Mouse (Mus musculus): ENCODE measurements around the gene Epm2a. TPM values are rescaled to one million over a fixed set of nuclear protein-coding genes. Genes with fewer than 3 reads are reported as not detected.
A peak's percentile ranks its signal among the peaks of the same experiment; 100 is the strongest.

The Epm2a gene
- polyA plus RNA-seq, 1 experiment from 2014 or later, result 0.52 TPM

DNA sequence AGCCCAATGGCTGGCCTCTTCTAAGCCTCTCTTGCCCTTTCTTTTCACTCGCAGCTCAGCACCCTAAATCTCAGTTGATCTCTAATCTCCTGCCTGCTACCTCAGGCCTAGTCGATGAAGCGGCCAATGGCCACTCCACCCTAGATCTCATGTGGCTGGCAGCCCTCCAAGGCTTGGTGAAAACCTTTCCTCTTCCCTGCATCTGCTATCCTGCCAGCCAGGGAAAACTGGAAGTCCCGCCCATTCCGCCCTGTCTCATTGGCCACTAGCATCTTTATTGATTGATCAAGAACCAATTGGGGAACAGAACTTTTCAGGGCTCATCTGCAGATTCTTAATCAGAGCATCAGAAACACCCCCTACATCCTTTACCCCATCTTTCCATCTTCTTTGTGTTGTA is 67.7 kb downstream of the Epm2a start:
- no peaks in the 10 kb centered on the region for H3K9me3 ChIP-seq (ENCODE audit: control insufficient read depth, low read length)
- no peaks in the 10 kb centered on the region for H3K27me3 ChIP-seq (replicated peaks; ENCODE audit: control insufficient read depth, insufficient read depth, low read length)
- no peaks in the 10 kb centered on the region for H3K36me3 ChIP-seq (ENCODE audit: control insufficient read depth, insufficient read depth)
- H3K9ac ChIP-seq (replicated peaks; ENCODE audit: low read depth, low read length), result no peak overlapping the region
- no peak overlapping the region for H3K4me3 ChIP-seq (replicated peaks; ENCODE audit: low read length)
- no peak overlapping the region for H3K27ac ChIP-seq (ENCODE audit: low read length)
- no peaks in the 10 kb centered on the region for H3K4me1 ChIP-seq (replicated peaks; ENCODE audit: control insufficient read depth, insufficient read depth, low read length)
- H3K4me2 ChIP-seq (ENCODE audit: low read length), result no peak overlapping the region
- WGBS, result 85% methylated on average over 5 of the region's 5 CpGs
- ATAC-seq, result no peak

DNA sequence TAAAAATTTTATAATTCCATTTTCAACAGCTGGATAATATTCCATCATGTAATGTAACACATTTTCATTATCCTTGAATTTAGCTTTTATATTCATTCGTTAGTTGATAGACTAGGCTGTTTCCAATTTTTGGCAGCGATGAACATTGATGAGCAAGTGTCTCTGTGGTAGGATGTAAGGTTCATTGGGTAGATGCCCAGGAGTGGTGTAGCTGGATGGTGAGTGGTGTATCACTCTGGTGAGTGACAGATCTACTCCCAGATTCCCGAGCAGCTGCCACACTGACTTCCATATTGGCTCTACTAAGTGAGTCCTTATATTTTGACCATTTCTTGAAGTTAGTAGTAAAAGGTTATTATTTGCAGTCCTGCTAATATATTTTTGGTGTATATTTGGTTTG is 76.9 kb downstream of the Epm2a start:
- no peaks in the 10 kb centered on the region for H3K27me3 ChIP-seq (replicated peaks; ENCODE audit: control insufficient read depth, insufficient read depth, low read length)
- no peak overlapping the region for H3K4me2 ChIP-seq (ENCODE audit: low read length)
- no peak overlapping the region for H3K4me3 ChIP-seq (replicated peaks; ENCODE audit: low read length)
- no peaks in the 10 kb centered on the region for H3K4me1 ChIP-seq (replicated peaks; ENCODE audit: control insufficient read depth, insufficient read depth, low read length)
- H3K9me3 ChIP-seq (ENCODE audit: control insufficient read depth, low read length), result no peaks in the 10 kb centered on the region
- 96% methylated on average over 3 of the region's 3 CpGs for WGBS
- H3K9ac ChIP-seq (replicated peaks; ENCODE audit: low read depth, low read length), result no peak overlapping the region
- H3K36me3 ChIP-seq (ENCODE audit: control insufficient read depth, insufficient read depth), result no peaks in the 10 kb centered on the region
- H3K27ac ChIP-seq (ENCODE audit: low read length), result no peak overlapping the region
- ATAC-seq, result no peak

DNA sequence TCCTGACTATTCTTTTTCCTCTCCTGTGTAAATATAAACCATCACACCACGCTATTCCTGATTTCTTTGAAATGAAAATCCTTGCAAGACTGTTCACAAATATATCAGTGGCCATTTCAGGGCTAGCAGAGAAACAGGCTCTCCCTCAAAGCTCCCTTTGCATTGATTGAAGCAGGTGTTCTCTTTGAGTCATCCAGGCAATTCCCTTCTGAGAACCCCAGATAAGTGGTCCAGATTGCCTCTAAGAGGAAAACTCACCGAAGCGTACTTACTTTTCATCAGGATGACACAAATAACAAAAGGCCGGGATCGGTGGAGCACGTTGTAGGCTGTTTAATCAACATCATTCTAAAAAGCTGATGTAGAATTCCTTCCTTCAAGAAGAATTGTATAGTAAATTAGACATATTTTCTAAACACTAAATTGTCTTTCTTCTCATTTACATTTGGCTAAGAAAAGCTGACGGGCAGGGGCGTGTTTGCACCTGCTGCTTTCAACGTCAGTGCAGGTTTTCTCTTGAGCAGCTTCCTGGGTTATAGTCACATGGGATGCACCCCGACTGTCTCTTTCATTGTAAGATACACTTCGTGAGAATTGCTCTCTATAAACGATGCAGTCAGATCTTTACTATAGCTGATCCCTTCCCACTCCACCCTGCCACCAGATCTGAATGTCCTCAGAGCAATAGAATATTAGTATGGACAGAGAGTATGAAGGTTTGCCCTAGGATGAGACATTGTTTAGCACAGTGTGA is 86.0 kb downstream of the Epm2a start:
- Histone ChIP-seq H3K4me3 (replicated peaks; ENCODE audit: low read length) (no peak overlapping the region), H3K4me2 (ENCODE audit: low read length) (no peak overlapping the region), H3K36me3 (ENCODE audit: control insufficient read depth, insufficient read depth) (no peaks in the 10 kb centered on the region), H3K9me3 (ENCODE audit: control insufficient read depth, low read length) (no peaks in the 10 kb centered on the region), H3K27ac (ENCODE audit: low read length) (no peak overlapping the region), H3K27me3 (replicated peaks; ENCODE audit: control insufficient read depth, insufficient read depth, low read length) (no peaks in the 10 kb centered on the region), H3K9ac (replicated peaks; ENCODE audit: low read depth, low read length) (no peak overlapping the region), H3K4me1 (replicated peaks; ENCODE audit: control insufficient read depth, insufficient read depth, low read length) (0 out of 2 replicates have a peak, but pooled peaks cover 2% of the 10 kb centered on the region)
- 43% methylated on average over 12 of the region's 12 CpGs for WGBS
- peak; percentile 61; the same call in 1 of the 2 replicates for ATAC-seq

DNA sequence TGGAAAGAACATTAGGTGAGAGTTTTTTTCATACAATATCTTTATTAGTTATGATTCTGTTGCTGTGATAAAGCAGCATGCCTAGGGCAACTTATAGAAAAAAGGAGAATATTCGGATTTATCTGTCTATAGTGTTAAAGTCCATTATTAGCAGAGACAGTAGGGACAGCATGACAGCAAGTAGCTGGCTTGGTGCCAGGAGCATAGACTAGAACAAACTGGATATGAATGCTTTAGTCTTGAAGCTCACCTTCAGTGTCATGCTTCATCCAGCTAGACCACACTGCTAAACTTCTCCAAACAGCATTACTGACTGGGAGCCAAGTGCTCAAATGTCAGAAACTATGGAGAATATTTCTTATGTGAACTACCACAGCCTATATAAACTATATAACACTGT is 93.8 kb downstream of the Epm2a start:
- H3K4me3 ChIP-seq (replicated peaks; ENCODE audit: low read length), result no peak overlapping the region
- WGBS, result 78% methylated on average over 1 of the region's 1 CpGs
- no peaks in the 10 kb centered on the region for H3K36me3 ChIP-seq (ENCODE audit: control insufficient read depth, insufficient read depth)
- H3K4me1 ChIP-seq (replicated peaks; ENCODE audit: control insufficient read depth, insufficient read depth, low read length), result no peaks in the 10 kb centered on the region
- H3K4me2 ChIP-seq (ENCODE audit: low read length), result no peak overlapping the region
- ATAC-seq, result no peak
- no peak overlapping the region for H3K27ac ChIP-seq (ENCODE audit: low read length)
- no peaks in the 10 kb centered on the region for H3K9me3 ChIP-seq (ENCODE audit: control insufficient read depth, low read length)
- no peaks in the 10 kb centered on the region for H3K27me3 ChIP-seq (replicated peaks; ENCODE audit: control insufficient read depth, insufficient read depth, low read length)
- H3K9ac ChIP-seq (replicated peaks; ENCODE audit: low read depth, low read length), result no peak overlapping the region

DNA sequence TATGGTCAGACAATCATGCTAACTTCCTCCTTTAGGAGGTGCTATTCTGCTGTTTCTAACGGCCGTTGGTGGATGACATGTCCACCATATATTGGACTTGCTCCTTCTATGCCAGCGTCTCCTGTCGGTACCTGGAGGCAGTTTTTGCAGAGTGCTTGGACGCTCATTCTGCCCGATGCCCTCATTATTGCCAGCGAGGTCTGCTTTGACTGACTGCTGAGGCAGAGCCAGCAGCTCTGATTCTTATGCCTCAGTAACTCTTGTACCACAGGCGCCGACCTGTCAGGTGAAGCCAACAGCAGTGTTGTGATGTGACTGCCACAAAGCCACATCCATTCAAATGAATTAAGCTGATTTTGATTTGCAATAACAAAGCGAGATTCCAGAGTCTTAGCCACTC is 95.3 kb downstream of the Epm2a start:
- ATAC-seq, result no peak
- Histone ChIP-seq H3K4me3 (replicated peaks; ENCODE audit: low read length) (no peak overlapping the region), H3K9me3 (ENCODE audit: control insufficient read depth, low read length) (no peaks in the 10 kb centered on the region), H3K27ac (ENCODE audit: low read length) (no peak overlapping the region), H3K4me1 (replicated peaks; ENCODE audit: control insufficient read depth, insufficient read depth, low read length) (no peaks in the 10 kb centered on the region), H3K27me3 (replicated peaks; ENCODE audit: control insufficient read depth, insufficient read depth, low read length) (no peaks in the 10 kb centered on the region), H3K4me2 (ENCODE audit: low read length) (no peak overlapping the region), H3K9ac (replicated peaks; ENCODE audit: low read depth, low read length) (no peak overlapping the region), H3K36me3 (ENCODE audit: control insufficient read depth, insufficient read depth) (no peaks in the 10 kb centered on the region)
- 74% methylated on average over 10 of the region's 10 CpGs for WGBS

DNA sequence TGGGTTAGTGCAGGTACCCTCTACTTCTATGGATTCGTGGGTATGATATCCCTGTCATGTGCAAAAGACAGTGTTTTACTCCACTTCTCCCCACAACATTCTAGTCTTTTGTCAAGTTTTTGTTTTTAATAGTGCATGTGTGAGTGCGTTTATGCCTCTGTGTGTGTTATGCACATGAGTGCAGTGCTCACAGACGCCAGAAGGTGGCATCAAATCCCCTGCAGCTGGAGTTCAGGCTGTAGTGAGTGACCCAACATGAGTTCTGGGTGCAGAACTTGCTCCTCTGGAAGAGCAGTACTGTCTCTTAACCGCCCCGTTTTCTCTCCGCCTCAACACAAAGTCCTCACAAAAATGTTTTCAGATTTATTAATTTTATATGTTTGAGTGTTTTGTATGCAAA is 96.1 kb downstream of the Epm2a start:
- WGBS, result 89% methylated on average over 6 of the region's 6 CpGs
- Histone ChIP-seq H3K4me2 (ENCODE audit: low read length) (no peak overlapping the region), H3K27ac (ENCODE audit: low read length) (no peak overlapping the region), H3K27me3 (replicated peaks; ENCODE audit: control insufficient read depth, insufficient read depth, low read length) (no peaks in the 10 kb centered on the region), H3K4me3 (replicated peaks; ENCODE audit: low read length) (no peak overlapping the region), H3K4me1 (replicated peaks; ENCODE audit: control insufficient read depth, insufficient read depth, low read length) (no peaks in the 10 kb centered on the region), H3K9me3 (ENCODE audit: control insufficient read depth, low read length) (no peaks in the 10 kb centered on the region), H3K36me3 (ENCODE audit: control insufficient read depth, insufficient read depth) (no peaks in the 10 kb centered on the region), H3K9ac (replicated peaks; ENCODE audit: low read depth, low read length) (no peak overlapping the region)
- ATAC-seq, result no peak

DNA sequence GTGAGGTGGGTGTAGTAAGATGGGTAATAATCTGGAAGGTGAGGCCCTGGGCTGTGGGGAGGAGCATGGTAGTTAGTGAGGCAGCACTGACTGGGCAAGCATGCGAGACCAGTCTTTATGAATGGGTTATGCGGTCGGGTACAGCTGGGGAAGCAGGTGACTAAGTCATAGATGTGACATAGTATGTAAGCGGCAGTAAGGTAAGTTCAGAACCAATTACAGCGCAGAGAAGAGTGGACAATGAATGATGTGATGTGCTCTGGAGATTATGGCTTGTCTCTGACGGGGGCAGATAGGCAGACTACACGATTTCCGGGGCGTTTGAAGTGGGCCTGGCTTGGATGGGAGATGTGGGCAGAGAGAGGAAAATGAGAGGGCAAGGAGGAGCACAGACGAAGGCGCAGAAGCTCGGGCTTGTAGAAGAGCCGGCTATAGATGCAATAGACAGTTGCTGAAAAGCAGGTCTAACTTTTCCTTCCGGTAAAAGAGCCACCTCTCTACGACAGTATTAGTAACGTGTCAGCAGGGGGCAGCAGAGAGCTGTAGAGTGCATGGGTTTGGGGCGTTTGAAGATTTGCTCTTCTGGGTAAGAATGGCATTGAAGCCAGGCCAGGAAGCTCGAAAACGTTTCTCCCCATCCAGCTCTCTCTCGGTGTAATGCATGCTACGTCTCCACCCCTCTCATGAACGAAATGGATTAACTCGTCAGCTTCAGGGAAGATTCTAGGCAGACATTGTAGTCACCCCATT is 106.5 kb downstream of the Epm2a start:
- WGBS, result 31% methylated on average over 23 of the region's 23 CpGs
- Histone ChIP-seq H3K4me3 (replicated peaks; ENCODE audit: low read length) (peak overlapping the region; percentile 19), H3K9ac (replicated peaks; ENCODE audit: low read depth, low read length) (peak overlapping the region; percentile 19; the same call in 1 of the 2 replicates), H3K27ac (ENCODE audit: low read length) (no peak overlapping the region), H3K27me3 (replicated peaks; ENCODE audit: control insufficient read depth, insufficient read depth, low read length) (no peaks in the 10 kb centered on the region), H3K36me3 (ENCODE audit: control insufficient read depth, insufficient read depth) (no peaks in the 10 kb centered on the region), H3K4me1 (replicated peaks; ENCODE audit: control insufficient read depth, insufficient read depth, low read length) (peaks cover 12% of the 10 kb centered on the region), H3K9me3 (ENCODE audit: control insufficient read depth, low read length) (no peaks in the 10 kb centered on the region), H3K4me2 (ENCODE audit: low read length) (peak overlapping the region; percentile 41)
- ATAC-seq, result peak; percentile 95

DNA sequence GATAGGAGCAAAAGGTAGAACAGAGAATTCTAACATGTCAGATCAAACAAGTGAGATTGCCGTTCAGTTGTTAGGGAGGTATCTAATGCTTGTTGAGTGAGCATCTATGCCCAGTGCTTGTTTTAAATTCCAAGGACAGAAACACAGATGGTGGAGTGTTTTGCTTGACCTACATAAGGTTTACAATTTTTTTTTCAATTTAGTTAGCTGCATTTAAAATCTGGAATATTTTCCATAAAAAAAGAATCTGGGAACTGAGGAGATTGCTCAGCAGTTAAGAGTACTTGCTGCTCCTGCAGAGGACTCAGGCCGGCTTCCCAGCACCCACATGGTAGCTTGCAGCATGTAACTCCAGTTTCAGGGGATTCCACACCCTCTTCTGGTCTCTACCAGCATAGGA is 109.3 kb downstream of the Epm2a start:
- Histone ChIP-seq H3K36me3 (ENCODE audit: control insufficient read depth, insufficient read depth) (no peaks in the 10 kb centered on the region), H3K27ac (ENCODE audit: low read length) (no peak overlapping the region), H3K4me3 (replicated peaks; ENCODE audit: low read length) (no peak overlapping the region), H3K27me3 (replicated peaks; ENCODE audit: control insufficient read depth, insufficient read depth, low read length) (no peaks in the 10 kb centered on the region), H3K4me1 (replicated peaks; ENCODE audit: control insufficient read depth, insufficient read depth, low read length) (peaks cover 12% of the 10 kb centered on the region), H3K9ac (replicated peaks; ENCODE audit: low read depth, low read length) (no peak overlapping the region), H3K9me3 (ENCODE audit: control insufficient read depth, low read length) (no peaks in the 10 kb centered on the region), H3K4me2 (ENCODE audit: low read length) (no peak overlapping the region)
- no peak for ATAC-seq
- WGBS, result 84% methylated on average over 2 of the region's 2 CpGs

DNA sequence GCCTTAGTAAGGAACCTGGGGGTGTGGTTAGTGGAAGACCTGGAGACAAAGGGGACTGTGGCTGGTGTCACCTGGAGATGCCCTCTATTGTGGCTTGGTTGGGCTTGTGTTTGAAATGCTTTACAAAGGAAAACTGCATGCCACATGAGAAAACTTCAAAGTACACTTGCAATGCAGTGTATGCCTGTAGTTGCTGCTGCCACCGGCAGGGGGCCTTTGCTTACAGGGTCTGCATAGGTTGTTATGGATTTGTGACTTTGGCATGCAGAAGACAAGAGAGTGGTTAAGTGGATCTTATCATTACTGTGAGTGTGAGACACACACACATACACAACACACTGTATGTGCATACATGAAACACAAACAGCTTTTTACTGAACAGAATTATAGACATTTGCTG is 114.2 kb downstream of the Epm2a start:
- Histone ChIP-seq H3K4me3 (replicated peaks; ENCODE audit: low read length) (no peak overlapping the region), H3K27ac (ENCODE audit: low read length) (no peak overlapping the region), H3K4me1 (replicated peaks; ENCODE audit: control insufficient read depth, insufficient read depth, low read length) (no peaks in the 10 kb centered on the region), H3K4me2 (ENCODE audit: low read length) (no peak overlapping the region), H3K9ac (replicated peaks; ENCODE audit: low read depth, low read length) (no peak overlapping the region), H3K27me3 (replicated peaks; ENCODE audit: control insufficient read depth, insufficient read depth, low read length) (no peaks in the 10 kb centered on the region), H3K9me3 (ENCODE audit: control insufficient read depth, low read length) (no peaks in the 10 kb centered on the region), H3K36me3 (ENCODE audit: control insufficient read depth, insufficient read depth) (no peaks in the 10 kb centered on the region)
- 48% methylated on average over 1 of the region's 1 CpGs for WGBS
- no peak; the same call in 1 of the 2 replicates for ATAC-seq
